Mouse (Mus musculus): ENCODE results near the gene Ikbkg. TPM values are rescaled to one million over a fixed set of nuclear protein-coding genes. Genes with fewer than 3 reads are reported as not detected.
"Not testable (repeated sequence)": the region's sequence is repeated elsewhere in the genome, so short reads cannot be mapped to it uniquely, and the experiment has no call there.

Gene Ikbkg
- total RNA-seq (2015) (8.8 and 11.7 TPM in 2 replicates), total RNA-seq (2017) (31.9 and 50.0 TPM in 2 replicates)

- peak; percentile 100 for ATAC-seq (ENCODE audit: poor library complexity, severe bottlenecking)
Observed at GRCm38 (mm10) chrX:74392535-74393443, at the start of gene Ikbkg, which contains the start of gene Fam3a. TSS of gene Ikbkg (plus strand) at chrX:74393290. TSS of gene Fam3a (minus strand) at chrX:74393272.

- no peak for ATAC-seq (ENCODE audit: poor library complexity, severe bottlenecking)
Observed at GRCm38 (mm10) chrX:74352645-74353466, 40.2 kb upstream of the Ikbkg start.

GRCm38 (mm10) chrX:74353467-74353770 lies 39.7 kb upstream of the Ikbkg start, which contains the start of gene Lage3:
TSS of gene Lage3 (minus strand) at chrX:74353618.
- ATAC-seq (ENCODE audit: poor library complexity, severe bottlenecking): peak; percentile 98

GRCm38 (mm10) chrX:74357069-74357468 lies 36.0 kb upstream of the Ikbkg start:
- ATAC-seq (ENCODE audit: poor library complexity, severe bottlenecking): not testable (repeated sequence)

- ATAC-seq (ENCODE audit: poor library complexity, severe bottlenecking): no peak
Observed at GRCm38 (mm10) chrX:74359171-74359570, 33.9 kb upstream of the Ikbkg start.

GRCm38 (mm10) chrX:74367512-74367911 lies 25.6 kb upstream of the Ikbkg start:
- ATAC-seq (ENCODE audit: poor library complexity, severe bottlenecking): no peak

GRCm38 (mm10) chrX:74368209-74368909 lies 24.7 kb upstream of the Ikbkg start:
- peak; percentile 72 for ATAC-seq (ENCODE audit: poor library complexity, severe bottlenecking)

- ATAC-seq (ENCODE audit: poor library complexity, severe bottlenecking): peak; percentile 98
Observed at GRCm38 (mm10) chrX:74372888-74373549, 20.1 kb upstream of the Ikbkg start, which contains the start of the genes Ubl4a and Slc10a3. TSS of gene Ubl4a (minus strand) at chrX:74373218. TSS of gene Slc10a3 (minus strand) at chrX:74373349.

- no peak for ATAC-seq (ENCODE audit: poor library complexity, severe bottlenecking)
Observed at GRCm38 (mm10) chrX:74384451-74384850, 8.6 kb upstream of the Ikbkg start.

GRCm38 (mm10) chrX:74388153-74388552 lies 4.9 kb upstream of the Ikbkg start:
- ATAC-seq (ENCODE audit: poor library complexity, severe bottlenecking): no peak

GRCm38 (mm10) chrX:74400136-74400535 lies 7.0 kb downstream of the Ikbkg start:
- no peak for ATAC-seq (ENCODE audit: poor library complexity, severe bottlenecking)

GRCm38 (mm10) chrX:74408340-74408739 lies 15.2 kb downstream of the Ikbkg start:
- ATAC-seq (ENCODE audit: poor library complexity, severe bottlenecking): no peak

GRCm38 (mm10) chrX:74413377-74413776 lies 20.3 kb downstream of the Ikbkg start:
- peak; percentile 85 for ATAC-seq (ENCODE audit: poor library complexity, severe bottlenecking)

GRCm38 (mm10) chrX:74424443-74424842 lies 31.4 kb downstream of the Ikbkg start:
- ATAC-seq (ENCODE audit: poor library complexity, severe bottlenecking): no peak

GRCm38 (mm10) chrX:74425195-74425594 lies 32.1 kb downstream of the Ikbkg start:
- peak; percentile 23 for ATAC-seq (ENCODE audit: poor library complexity, severe bottlenecking)

GRCm38 (mm10) chrX:74426256-74426655 lies 33.2 kb downstream of the Ikbkg start:
- ATAC-seq (ENCODE audit: poor library complexity, severe bottlenecking): 0 out of 2 replicates have a peak, but pooled peaks have one; percentile 20

- no peak for ATAC-seq (ENCODE audit: poor library complexity, severe bottlenecking)
Observed at GRCm38 (mm10) chrX:74427116-74427515, 34.0 kb downstream of the Ikbkg start.

GRCm38 (mm10) chrX:74428146-74428825 lies 35.2 kb downstream of the Ikbkg start:
- no peak for ATAC-seq (ENCODE audit: poor library complexity, severe bottlenecking)

- ATAC-seq (ENCODE audit: poor library complexity, severe bottlenecking): peak; percentile 75
Observed at GRCm38 (mm10) chrX:74428826-74429276, 35.8 kb downstream of the Ikbkg start, which contains the start of gene G6pdx. TSS of gene G6pdx (minus strand) at chrX:74429194.

All from megakaryocyte, adult 5-6 weeks (primary cell).